Mouse (Mus musculus) lung, postnatal 4 days (tissue): Measurements from ENCODE around the gene 2610042L04Rik.
"Not testable (repeated sequence)": the region's sequence is repeated elsewhere in the genome, so short reads cannot be mapped to it uniquely, and the experiment has no call there.

ENCODE experiments used
- DNase-seq, 2 experiments: peaks; one replicate each; pipeline ENCODE4 v3.0.0; 2021

The 2610042L04Rik gene

DNA sequence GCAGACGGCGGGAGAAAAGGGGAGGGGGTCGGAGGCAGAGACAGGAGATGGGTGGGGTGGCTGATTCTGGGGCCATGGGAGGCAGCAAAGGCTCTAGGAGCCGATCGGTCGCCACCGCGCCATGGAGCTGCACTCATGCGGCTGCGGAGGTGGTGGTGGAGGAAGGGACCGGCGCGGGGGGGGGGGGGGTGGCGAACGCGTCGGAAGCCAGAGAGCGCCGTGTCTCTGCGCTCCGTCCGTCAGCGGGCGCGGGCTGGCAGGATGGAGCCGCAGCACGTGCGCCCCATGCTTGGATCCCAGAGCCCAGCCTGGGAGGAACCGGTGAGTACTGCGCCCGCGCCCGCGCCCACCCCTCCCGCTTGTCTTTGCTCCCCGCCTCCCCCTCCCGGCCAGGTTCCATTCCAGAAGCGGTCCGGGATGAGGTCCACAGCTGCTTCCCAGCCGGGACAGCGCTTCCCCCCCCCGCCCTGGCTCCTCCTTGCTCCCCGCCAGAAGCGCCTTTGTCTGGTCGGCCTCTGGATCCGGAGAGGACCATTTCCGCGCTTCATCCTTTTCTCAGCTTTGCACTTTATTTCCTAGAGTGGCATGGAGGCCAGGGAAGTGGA is at the start of gene 2610042L04Rik:
TSS of gene 2610042L04Rik (plus strand) at position 288 of the 605 bp plus-strand sequence.
- DNase-seq = not testable (repeated sequence)

DNA sequence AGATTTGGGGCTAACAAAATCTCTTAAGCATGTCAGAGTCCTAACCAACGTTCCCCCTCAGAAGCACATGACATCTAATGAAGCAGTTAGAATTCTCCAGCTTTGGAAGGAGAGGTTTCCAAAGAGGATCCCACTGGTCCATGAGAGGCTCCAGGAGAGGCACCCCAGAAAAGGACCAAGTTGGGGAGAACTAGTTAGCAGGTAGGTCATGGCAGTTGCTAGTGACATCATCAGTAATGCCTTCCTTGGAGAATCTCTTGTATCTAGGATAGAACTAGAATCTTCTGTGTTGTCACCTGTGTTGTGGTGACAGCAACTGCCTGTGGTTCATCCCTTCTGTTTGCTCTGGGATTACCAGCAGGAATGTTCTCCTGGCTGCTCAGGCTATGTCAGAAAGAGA is 17.6 kb upstream of the 2610042L04Rik start, which contains the start of gene Gm3149:
TSS of gene Gm3149 (plus strand) at position 301 of the 400 bp plus-strand sequence.
- not testable (repeated sequence) for DNase-seq

DNA sequence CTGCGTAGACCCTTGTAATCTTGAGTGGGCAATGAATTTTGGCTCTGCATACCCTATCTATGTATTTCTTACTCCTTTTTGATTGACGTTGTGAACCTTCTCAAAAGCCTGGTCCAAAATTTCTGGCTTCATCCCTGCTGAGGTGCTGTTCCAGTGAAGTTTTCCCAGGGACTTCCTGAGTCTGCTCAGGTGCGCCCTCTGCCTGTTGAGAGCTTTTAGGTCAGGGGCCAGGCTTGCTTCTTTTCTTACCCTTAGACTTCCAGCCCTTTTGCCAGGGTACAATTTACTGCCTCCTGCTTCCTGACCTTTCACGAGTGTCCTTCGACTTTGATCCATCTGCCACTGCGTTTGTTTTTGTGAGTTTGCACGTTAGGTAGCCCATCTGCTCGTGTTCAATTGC is 943 bp downstream of the 2610042L04Rik start:
- not testable (repeated sequence) for DNase-seq

DNA sequence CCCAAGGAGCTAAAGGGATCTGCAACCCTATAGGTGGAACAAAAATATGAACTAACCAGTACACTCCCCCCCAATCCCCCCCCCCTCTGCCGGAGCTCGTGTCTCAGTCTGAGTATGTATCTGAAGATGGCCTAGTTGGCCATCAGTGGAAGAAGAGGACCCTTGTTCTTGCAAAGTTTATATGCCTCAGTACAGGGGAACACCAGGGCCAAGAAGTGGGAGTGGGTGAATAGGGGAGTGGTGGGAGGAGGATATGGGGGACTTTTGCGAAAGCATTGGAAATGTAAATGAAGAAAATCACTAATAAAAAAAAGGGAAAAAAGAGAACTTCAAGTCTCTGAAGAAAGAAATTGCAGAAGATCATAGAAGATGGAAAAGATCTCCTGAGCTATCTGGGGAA is 34.4 kb downstream of the 2610042L04Rik start:
- not testable (repeated sequence) for DNase-seq

DNA sequence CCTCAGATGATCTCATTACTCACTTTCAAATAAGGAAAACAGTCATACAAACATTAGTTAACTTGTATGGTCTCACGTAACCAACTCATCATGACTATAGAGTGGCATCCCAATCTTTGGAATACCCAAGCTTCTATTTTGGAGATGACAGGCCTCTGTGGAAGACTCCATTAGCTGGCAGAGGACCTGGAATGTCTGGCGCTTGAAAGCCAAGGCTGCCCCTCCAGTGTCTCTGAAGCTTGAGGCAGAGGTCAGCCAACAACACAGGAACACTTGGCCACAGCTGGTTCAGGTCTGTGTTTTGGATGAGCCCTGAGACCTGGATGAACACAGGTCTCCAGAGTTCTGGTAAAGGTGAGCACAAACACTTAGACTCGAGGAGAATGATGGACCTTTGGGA is 35.1 kb downstream of the 2610042L04Rik start:
- peak in 1 of 2 experiments; percentile 19 for DNase-seq

DNA sequence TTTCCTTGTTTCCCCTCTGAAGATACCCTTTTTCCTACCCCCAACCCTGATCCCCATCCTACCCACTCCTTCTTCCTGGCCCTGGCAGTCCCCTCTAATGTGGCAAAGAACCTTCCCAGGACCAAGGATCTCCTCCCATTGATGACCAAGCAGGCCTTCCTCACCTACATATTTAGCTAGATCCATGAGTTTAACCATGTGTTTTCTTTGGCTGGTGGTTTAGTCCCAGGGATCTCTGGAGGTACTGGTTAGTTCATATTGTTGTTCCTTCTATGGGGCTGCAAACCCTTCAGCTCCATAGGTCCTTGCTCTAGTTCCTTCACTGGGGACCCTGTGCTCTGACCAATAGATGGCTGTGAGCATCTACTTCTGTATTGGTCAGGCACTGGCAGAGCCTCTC is 43.3 kb downstream of the 2610042L04Rik start:
- DNase-seq = not testable (repeated sequence)

DNA sequence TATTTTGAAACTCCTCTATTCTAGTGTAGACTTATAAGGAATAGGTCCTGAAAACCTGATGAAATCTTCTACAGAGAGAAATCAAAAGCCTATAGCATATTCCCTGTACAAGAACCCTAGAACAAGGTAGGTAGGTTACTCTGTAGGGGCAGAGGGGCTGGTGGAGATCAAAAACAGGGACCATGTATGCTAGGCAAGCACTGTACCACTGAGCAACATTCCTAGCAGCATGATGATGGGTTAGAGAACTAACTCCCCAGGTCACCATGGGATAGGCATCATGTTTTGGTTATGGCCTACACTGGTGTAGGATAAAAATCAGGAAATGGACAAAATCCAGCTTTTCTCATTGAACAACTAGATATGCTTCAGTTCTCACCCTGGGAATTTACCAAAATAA is 51.0 kb downstream of the 2610042L04Rik start:
- DNase-seq = not testable (repeated sequence)

DNA sequence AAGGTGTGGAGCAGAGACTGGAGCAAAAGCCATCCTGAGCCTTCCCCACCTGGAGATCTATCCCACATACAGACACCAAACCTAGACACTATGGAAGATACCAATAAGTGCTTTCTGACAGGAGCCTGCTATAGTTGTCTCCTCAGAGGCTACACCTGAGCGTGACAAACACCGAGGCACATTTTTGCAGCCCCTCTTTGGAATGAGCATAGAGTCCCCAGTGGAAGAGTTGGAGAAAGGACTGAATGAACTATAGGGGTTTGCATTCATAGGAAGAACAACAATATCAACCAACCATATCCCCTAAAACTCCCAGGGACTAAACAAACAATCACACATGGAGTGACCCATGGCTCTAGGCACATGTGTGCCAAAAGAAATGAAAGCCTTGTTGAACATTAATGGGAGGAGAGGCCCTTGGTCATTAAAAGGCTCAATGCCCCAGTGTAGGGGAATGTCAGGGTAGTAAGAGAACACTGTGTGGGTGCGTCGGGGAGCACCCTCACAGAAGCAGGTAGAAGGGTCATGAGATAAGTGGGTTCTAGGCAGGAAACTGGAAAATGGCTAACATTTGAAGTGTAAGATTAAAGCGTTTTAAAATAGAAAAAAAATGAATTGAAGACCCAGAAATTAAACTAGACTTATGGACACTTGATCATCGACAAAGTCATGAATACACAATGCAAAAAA is 58.4 kb downstream of the 2610042L04Rik start:
- DNase-seq = not testable (repeated sequence)

DNA sequence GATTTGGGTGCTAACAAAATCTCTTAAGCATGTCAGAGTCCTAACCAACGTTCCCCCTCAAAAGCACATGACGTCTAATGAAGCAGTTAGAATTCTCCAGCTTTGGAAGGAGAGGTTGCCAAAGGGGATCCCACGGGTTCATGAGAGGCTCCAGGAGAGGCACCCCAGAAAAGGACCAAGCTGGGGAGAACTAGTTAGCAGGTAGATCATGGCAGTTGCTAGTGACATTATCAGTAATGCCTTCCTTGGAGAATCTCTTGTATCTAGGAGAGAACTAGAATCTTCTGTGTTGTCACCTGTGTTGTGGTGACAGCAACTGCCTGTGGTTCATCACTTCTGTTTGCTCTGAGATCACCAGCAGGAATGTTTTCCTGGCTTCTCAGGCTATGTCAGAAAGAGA is 62.7 kb downstream of the 2610042L04Rik start, which contains the start of gene Gm3159:
TSS of gene Gm3159 (plus strand) at position 301 of the 400 bp plus-strand sequence.
- not testable (repeated sequence) for DNase-seq

DNA sequence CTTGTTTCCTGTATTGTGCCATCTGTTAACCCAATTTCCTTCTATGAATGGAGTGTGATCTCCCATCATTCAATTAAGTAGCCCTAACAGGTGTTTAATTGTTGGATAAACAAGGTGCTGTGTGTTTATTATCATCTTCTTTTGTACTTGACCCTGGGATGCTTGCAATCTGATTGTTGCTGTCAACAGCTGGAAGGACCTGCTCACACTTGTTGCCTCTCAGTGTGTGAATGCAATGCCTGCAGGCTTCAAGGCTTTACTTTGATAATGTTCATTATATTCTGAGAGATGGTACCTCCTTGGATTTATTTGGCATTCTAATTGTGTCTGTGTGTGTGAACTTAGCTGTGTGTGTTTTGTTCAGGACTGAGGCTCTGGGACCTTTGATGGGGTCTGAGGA is 64.1 kb downstream of the 2610042L04Rik start:
- not testable (repeated sequence) for DNase-seq

DNA sequence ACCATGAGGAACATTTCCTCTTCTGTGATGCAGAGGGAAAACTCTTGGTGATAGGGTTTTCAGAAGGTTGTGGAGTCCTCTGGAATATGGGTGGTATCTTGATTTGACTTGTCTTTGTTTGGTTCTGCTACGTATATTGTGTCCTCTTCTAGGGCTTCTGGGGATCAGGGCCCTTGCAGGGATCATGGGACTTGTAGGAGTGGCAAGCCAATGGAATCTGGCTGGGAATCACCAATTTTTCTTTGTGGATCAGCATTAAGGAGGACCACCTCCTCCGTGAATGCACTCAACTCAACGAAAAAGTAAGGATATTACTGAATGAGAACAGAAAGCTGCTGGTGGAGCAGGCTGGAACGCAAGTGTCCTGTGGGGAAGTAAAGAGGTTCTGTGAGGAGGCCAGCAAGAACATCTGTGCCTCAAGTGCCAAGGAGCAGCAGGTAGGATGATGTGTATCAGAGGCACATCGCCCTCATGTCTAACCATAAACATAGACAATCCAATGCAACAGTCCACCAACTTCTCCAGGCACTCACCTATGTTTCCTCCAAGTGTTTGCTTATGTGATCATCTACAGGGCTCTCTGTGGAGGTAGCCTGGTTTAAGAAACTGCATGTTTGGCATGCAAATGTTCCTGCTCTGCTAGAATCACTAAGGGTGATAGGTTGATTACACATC is 65.7 kb downstream of the 2610042L04Rik start:
- DNase-seq = not testable (repeated sequence)

DNA sequence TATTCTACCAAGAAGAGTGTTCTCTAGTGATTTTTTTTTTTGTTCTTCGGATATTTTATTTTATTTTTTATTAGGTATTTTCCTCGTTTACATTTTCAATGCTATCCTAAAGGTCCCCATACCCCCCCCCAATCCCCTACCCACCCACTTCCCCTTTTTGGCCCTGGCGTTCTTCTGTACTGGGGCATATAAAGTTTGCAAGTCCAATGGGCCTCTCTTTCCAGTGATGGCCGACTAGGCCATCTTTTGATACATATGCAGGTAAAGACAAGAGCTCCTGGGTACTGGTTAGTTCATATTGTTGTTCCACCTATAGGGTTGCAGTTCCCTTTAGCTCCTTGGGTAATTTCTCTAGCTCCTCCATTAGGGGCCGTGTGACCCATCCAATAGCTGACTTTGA is 66.7 kb downstream of the 2610042L04Rik start:
- not testable (repeated sequence) for DNase-seq

DNA sequence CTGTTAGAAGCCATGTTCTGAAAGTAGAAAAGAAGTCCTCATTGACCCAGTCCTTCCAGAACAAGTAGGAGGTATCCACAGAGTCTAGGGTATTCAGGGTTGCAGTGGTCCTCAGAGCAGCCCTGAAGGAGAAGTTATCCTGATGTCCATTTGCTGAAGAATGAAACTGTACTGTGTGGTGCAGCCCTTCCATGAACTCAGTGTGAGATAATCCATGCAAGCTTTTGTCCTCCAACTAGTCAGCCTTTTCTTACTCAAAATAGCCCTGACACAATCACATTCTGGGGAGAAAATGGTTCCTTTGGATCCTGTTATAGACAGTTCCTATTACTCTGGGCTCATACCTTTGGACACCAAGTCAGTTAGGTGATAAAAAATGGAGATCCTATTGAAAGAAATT is 69.3 kb downstream of the 2610042L04Rik start:
- DNase-seq = not testable (repeated sequence)
